Mouse (Mus musculus): ENCODE measurements around the gene Lpxn. TPM values are rescaled to one million over a fixed set of nuclear protein-coding genes. Genes with fewer than 3 reads are reported as not detected.

Gene Lpxn
- total RNA-seq (2021): 1 to 10 TPM in 1 of 2 experiments, under 1 TPM in 1; 0.96 to 1.3 TPM
- long read RNA-seq, partial matches to known transcripts: 0 of 1 reads
- long read RNA-seq, other reads (novel, unspliced or antisense): 0 of 1 reads

GRCm38 (mm10) chr19:12795511-12796327, at the start of gene Lpxn, which contains the start of gene Zfp91:
TSS of gene Lpxn (plus strand) at chr19:12796193.
TSS of gene Zfp91 (minus strand) at chr19:12796126.
- peak; percentile 92 to 96 for DNase-seq (ENCODE audit: low spot score in 2 of 2)

- no peak for DNase-seq (ENCODE audit: low spot score in 2 of 2)
Measured at GRCm38 (mm10) chr19:12756286-12756685, 39.7 kb upstream of the Lpxn start.

- no peak for DNase-seq (ENCODE audit: low spot score in 2 of 2)
Measured at GRCm38 (mm10) chr19:12758936-12759478, 37.0 kb upstream of the Lpxn start.

- peak; percentile 72 to 78 for DNase-seq (ENCODE audit: low spot score in 2 of 2)
Measured at GRCm38 (mm10) chr19:12759656-12760055, 36.3 kb upstream of the Lpxn start.

- no peak for DNase-seq (ENCODE audit: low spot score in 2 of 2)
Measured at GRCm38 (mm10) chr19:12762212-12763130, 33.5 kb upstream of the Lpxn start.

GRCm38 (mm10) chr19:12765308-12765707, 30.7 kb upstream of the Lpxn start, which contains the start of gene Cntf:
TSS of gene Cntf (minus strand) at chr19:12765632.
- no peak for DNase-seq (ENCODE audit: low spot score in 2 of 2)

- DNase-seq (ENCODE audit: low spot score in 2 of 2): no peak
Measured at GRCm38 (mm10) chr19:12770888-12771287, 25.1 kb upstream of the Lpxn start.

- DNase-seq (ENCODE audit: low spot score in 2 of 2): no peak
Measured at GRCm38 (mm10) chr19:12780437-12780836, 15.6 kb upstream of the Lpxn start.

GRCm38 (mm10) chr19:12786803-12787395, 9.1 kb upstream of the Lpxn start:
- no peak for DNase-seq (ENCODE audit: low spot score in 2 of 2)

- DNase-seq (ENCODE audit: low spot score in 2 of 2): no peak
Measured at GRCm38 (mm10) chr19:12787721-12788120, 8.3 kb upstream of the Lpxn start.

- DNase-seq (ENCODE audit: low spot score in 2 of 2): no peak
Measured at GRCm38 (mm10) chr19:12792374-12792773, 3.6 kb upstream of the Lpxn start.

- peak; percentile 96 to 97 for DNase-seq (ENCODE audit: low spot score in 2 of 2)
Measured at GRCm38 (mm10) chr19:12794056-12795044, 1.6 kb upstream of the Lpxn start.

GRCm38 (mm10) chr19:12795110-12795509, 883 bp upstream of the Lpxn start:
- DNase-seq (ENCODE audit: low spot score in 2 of 2): no peak

- no peak for DNase-seq (ENCODE audit: low spot score in 2 of 2)
Measured at GRCm38 (mm10) chr19:12796328-12796931, 437 bp downstream of the Lpxn start.

- peak; percentile 17 to 33 for DNase-seq (ENCODE audit: low spot score in 2 of 2)
Measured at GRCm38 (mm10) chr19:12797071-12797470, 1.1 kb downstream of the Lpxn start.

- DNase-seq (ENCODE audit: low spot score in 2 of 2): no peak
Measured at GRCm38 (mm10) chr19:12798404-12798803, 2.4 kb downstream of the Lpxn start.

GRCm38 (mm10) chr19:12799081-12799480, 3.1 kb downstream of the Lpxn start:
- no peak for DNase-seq (ENCODE audit: low spot score in 2 of 2)

GRCm38 (mm10) chr19:12800621-12801020, 4.6 kb downstream of the Lpxn start:
- DNase-seq (ENCODE audit: low spot score in 2 of 2): no peak

GRCm38 (mm10) chr19:12801046-12801445, 5.1 kb downstream of the Lpxn start:
- DNase-seq (ENCODE audit: low spot score in 2 of 2): no peak

All from layer of hippocampus, postnatal 10 days (tissue).